ENCODE assay signal across 9 mouse cellular contexts in genomic region chr4:41315173-41315572, GRCm38 (mm10). TPM values are rescaled to one million over a fixed set of nuclear protein-coding genes. Genes with fewer than 3 reads are reported as not detected.
DNase-seq lines count a peak whose midpoint lies in the region; ATAC-seq and TF ChIP-seq lines count a peak whose summit lies in the region.
"Had no signal": no experiment of that assay in that cellular context is flagged by ENCODE, and none has a peak within 500 bp of the region (broad histone marks: within the 10 kb centered on the region; RNA-seq: fewer than 3 reads in every experiment).

No protein-coding gene starts in this region.

- TF ChIP-seq POLR2A in ES-Bruce4 (IDR thresholded peaks at IDR 0.05; ENCODE audit: insufficient read depth, low read length), result no peak

- intact Hi-C loops in gastrocnemius, postnatal 36 days (cut with DNase I), result no loop called here

- H3K9me3 ChIP-seq in heart, embryonic 14.5 days (ENCODE audit: control insufficient read depth, low read length), result no peaks in the 10 kb centered on the region
- no peaks in the 10 kb centered on the region for H3K9me3 ChIP-seq in ES-Bruce4 (replicated peaks; ENCODE audit: control insufficient read depth, insufficient read depth, low read length, poor library complexity, severe bottlenecking)
- H3K9me3 ChIP-seq in forebrain, embryonic 15.5 days, result no peaks in the 10 kb centered on the region
- no peaks in the 10 kb centered on the region for H3K9me3 ChIP-seq in liver, postnatal 0 days (ENCODE audit: low read length)

- peaks cover 31% of the 10 kb centered on the region for H3K36me3 ChIP-seq in heart, embryonic 14.5 days (ENCODE audit: control insufficient read depth, insufficient read depth, low read length)
- H3K36me3 ChIP-seq in ES-Bruce4 (ENCODE audit: control insufficient read depth, insufficient read depth, low read length, poor library complexity, severe bottlenecking), result peaks cover 14% of the 10 kb centered on the region
- peaks cover 26% of the 10 kb centered on the region for H3K36me3 ChIP-seq in forebrain, embryonic 15.5 days
- H3K36me3 ChIP-seq in liver, postnatal 0 days (replicated peaks; ENCODE audit: insufficient read depth, low read length), result peaks cover 27% of the 10 kb centered on the region

- no peak for DNase-seq in heart, postnatal 4 days
- no peak for DNase-seq in liver, postnatal 0 days
- no peak for DNase-seq in layer of hippocampus, postnatal 36 days
- DNase-seq in gastrocnemius, postnatal 36 days, result no peak
- DNase-seq in frontal cortex, postnatal 36 days (ENCODE audit: low spot score in 2 of 2), result no peak

- H3K4me2 ChIP-seq in heart, embryonic 14.5 days (ENCODE audit: low read length), result peak overlapping the region; percentile 92
- H3K4me2 ChIP-seq in forebrain, embryonic 15.5 days (replicated peaks), result peak overlapping the region; percentile 77
- H3K4me2 ChIP-seq in liver, postnatal 0 days (ENCODE audit: low read depth, low read length), result peak overlapping the region; percentile 78

- H3K4me1 ChIP-seq in heart, embryonic 14.5 days (ENCODE audit: control insufficient read depth in 2 of 2, insufficient read depth in 2 of 2, low read length in 2 of 2), result peaks cover 9 to 17% of the 10 kb centered on the region in 2 experiments
- H3K4me1 ChIP-seq in ES-Bruce4 (ENCODE audit: control insufficient read depth, insufficient read depth, low read length), result peaks cover 2% of the 10 kb centered on the region
- peaks cover 29% of the 10 kb centered on the region for H3K4me1 ChIP-seq in forebrain, embryonic 15.5 days
- H3K4me1 ChIP-seq in liver, postnatal 0 days (ENCODE audit: insufficient read depth), result peaks cover 37% of the 10 kb centered on the region

- no peak for TF ChIP-seq EP300 in ES-Bruce4 (IDR thresholded peaks at IDR 0.05; ENCODE audit: insufficient read depth, low read depth, low read length)
- no peak for TF ChIP-seq EP300 in liver, postnatal 0 days (IDR thresholded peaks at IDR 0.05; ENCODE audit: low read depth)

- H3K27ac ChIP-seq in heart, embryonic 14.5 days (replicated peaks in 1 of 2; ENCODE audit: control insufficient read depth in 1 of 2, insufficient read depth in 1 of 2, low read depth in 2 of 2, low read length in 2 of 2), result peak overlapping the region; percentile 70 to 96
- H3K27ac ChIP-seq in ES-Bruce4 (ENCODE audit: insufficient read depth, low read length), result peak overlapping the region; percentile 45; the same call in 1 of the 2 replicates
- H3K27ac ChIP-seq in forebrain, embryonic 15.5 days (replicated peaks), result peak overlapping the region; percentile 94
- peak overlapping the region; percentile 99 for H3K27ac ChIP-seq in liver, postnatal 0 days (ENCODE audit: low read depth)

- H3K4me3 ChIP-seq in heart, embryonic 14.5 days (ENCODE audit: control insufficient read depth in 1 of 2, insufficient read depth in 1 of 2, low read depth in 1 of 2, low read length in 2 of 2), result peak overlapping the region; percentile 81 to 87
- peak overlapping the region; percentile 53 for H3K4me3 ChIP-seq in ES-Bruce4 (ENCODE audit: low read depth, low read length)
- H3K4me3 ChIP-seq in forebrain, embryonic 15.5 days, result peak overlapping the region; percentile 99
- peak overlapping the region; percentile 90 for H3K4me3 ChIP-seq in liver, postnatal 0 days (ENCODE audit: low read depth, low read length)

- TF ChIP-seq CTCF in ES-Bruce4 (IDR thresholded peaks at IDR 0.05; ENCODE audit: low read depth, low read length), result no peak
- TF ChIP-seq CTCF in liver, postnatal 0 days (IDR thresholded peaks at IDR 0.05; ENCODE audit: low read depth), result no peak

- 55% methylated on average over 8 of the region's 8 CpGs for whole genome bisulfite sequencing in heart, embryonic 14.5 days
- 63% methylated on average over 8 of the region's 8 CpGs for WGBS in forebrain, embryonic 15.5 days
- 49% methylated on average over 8 of the region's 8 CpGs for WGBS in liver, postnatal 0 days (ENCODE audit: insufficient replicate concordance)

- no peak for ATAC-seq in heart, embryonic 14.5 days (ENCODE audit: insufficient number of reproducible peaks, insufficient read depth, low FRiP score, low read depth)
- no peak; the same call in 1 of the 2 replicates for ATAC-seq in forebrain, embryonic 15.5 days (replicated peaks)
- no peak for ATAC-seq in liver, postnatal 0 days

- no peaks in the 10 kb centered on the region for H3K27me3 ChIP-seq in heart, embryonic 14.5 days (ENCODE audit: control insufficient read depth, insufficient read depth, low read length)
- no peaks in the 10 kb centered on the region for H3K27me3 ChIP-seq in ES-Bruce4 (ENCODE audit: control insufficient read depth, insufficient read depth, low read length, poor library complexity, severe bottlenecking)
- H3K27me3 ChIP-seq in forebrain, embryonic 15.5 days, result no peaks in the 10 kb centered on the region
- H3K27me3 ChIP-seq in liver, postnatal 0 days (ENCODE audit: insufficient read depth, low read length), result no peaks in the 10 kb centered on the region
- H3K27me3 ChIP-seq: Patski had no signal

- H3K9ac ChIP-seq in heart, embryonic 14.5 days (ENCODE audit: low read length), result peak overlapping the region; percentile 91
- peak overlapping the region; percentile 40; the same call in 1 of the 2 replicates for H3K9ac ChIP-seq in ES-Bruce4 (ENCODE audit: low read depth, poor library complexity, severe bottlenecking)
- peak overlapping the region; percentile 57 for H3K9ac ChIP-seq in forebrain, embryonic 15.5 days (replicated peaks)
- peak overlapping the region; percentile 98 for H3K9ac ChIP-seq in liver, postnatal 0 days (replicated peaks)

RNA-seq across cellular contexts. Expression of gene Dcaf12, which starts 0.5 kb away (rescaled TPM):
- polyA plus RNA-seq in heart, embryonic 14.5 days (2014; fragmentation: Nextera tagmentation; extraction: Ambion mirVana), result 33.2 and 34.2 TPM in 2 replicates
- total RNA-seq in heart, postnatal 4 days (2021), result 10 to 100 TPM; 38.5 to 46.0 TPM
- polyA plus RNA-seq in ES-Bruce4 (2011; ENCODE audit: insufficient read depth, insufficient read length, low read depth, missing spikeins), result 51.1 and 53.0 TPM in 2 replicates
- polyA plus RNA-seq in forebrain, embryonic 15.5 days (2015; fragmentation: Nextera tagmentation; extraction: Ambion mirVana), result 84.8 and 91.4 TPM in 2 replicates
- polyA plus RNA-seq in liver, postnatal 0 days (2015; fragmentation: Nextera tagmentation; extraction: Ambion mirVana), result 35.8 and 39.6 TPM in 2 replicates
- 10 to 100 TPM; 46.7 to 47.2 TPM for total RNA-seq in layer of hippocampus, postnatal 36 days (2021)
- total RNA-seq in gastrocnemius, postnatal 36 days (2021), result 10 to 100 TPM; 23.9 to 27.4 TPM

RNA-seq across cellular contexts. Expression of gene Ubap1, which starts 33.6 kb away (rescaled TPM):
- 48.5 and 52.9 TPM in 2 replicates for polyA plus RNA-seq in heart, embryonic 14.5 days (2014; fragmentation: Nextera tagmentation; extraction: Ambion mirVana)
- 10 to 100 TPM; 35.1 to 38.4 TPM for total RNA-seq in heart, postnatal 4 days (2021)
- 72.5 and 91.6 TPM in 2 replicates for polyA plus RNA-seq in ES-Bruce4 (2011; ENCODE audit: insufficient read depth, insufficient read length, low read depth, missing spikeins)
- 69.2 and 73.5 TPM in 2 replicates for polyA plus RNA-seq in forebrain, embryonic 15.5 days (2015; fragmentation: Nextera tagmentation; extraction: Ambion mirVana)
- 25.6 and 28.6 TPM in 2 replicates for polyA plus RNA-seq in liver, postnatal 0 days (2015; fragmentation: Nextera tagmentation; extraction: Ambion mirVana)
- 10 to 100 TPM; 40.7 to 42.0 TPM for total RNA-seq in layer of hippocampus, postnatal 36 days (2021)
- total RNA-seq in gastrocnemius, postnatal 36 days (2021), result 10 to 100 TPM; 33.9 to 35.5 TPM

RNA-seq across cellular contexts. Expression of gene Ubap2, which starts 40.2 kb away (rescaled TPM):
- polyA plus RNA-seq in heart, embryonic 14.5 days (2014; fragmentation: Nextera tagmentation; extraction: Ambion mirVana), result 41.6 and 45.4 TPM in 2 replicates
- 10 to 100 TPM; 79.9 to 89.9 TPM for total RNA-seq in heart, postnatal 4 days (2021)
- polyA plus RNA-seq in ES-Bruce4 (2011; ENCODE audit: insufficient read depth, insufficient read length, low read depth, missing spikeins), result 144 TPM in 2 replicates
- 54.9 and 58.9 TPM in 2 replicates for polyA plus RNA-seq in forebrain, embryonic 15.5 days (2015; fragmentation: Nextera tagmentation; extraction: Ambion mirVana)
- 8.3 and 10.8 TPM in 2 replicates for polyA plus RNA-seq in liver, postnatal 0 days (2015; fragmentation: Nextera tagmentation; extraction: Ambion mirVana)
- total RNA-seq in layer of hippocampus, postnatal 36 days (2021), result 10 to 100 TPM; 41.7 to 47.6 TPM
- total RNA-seq in gastrocnemius, postnatal 36 days (2021), result 10 to 100 TPM; 86.8 to 88.5 TPM

Comparison
In these comparisons a context has a peak if more than half of its experiments do, and no peak if none do; other contexts are left out.
1. H3K27ac ChIP-seq: peak in every context shown above with its lines; median percentile 99 in liver, postnatal 0 days; 94 in forebrain, embryonic 15.5 days; 83 in heart, embryonic 14.5 days; 45 in ES-Bruce4.
2. H3K9ac ChIP-seq: peak in every context shown above with its lines; median percentile 98 in liver, postnatal 0 days; 91 in heart, embryonic 14.5 days; 57 in forebrain, embryonic 15.5 days; 40 in ES-Bruce4.